ENCODE assay signal across 8 mouse cellular contexts in genomic region chr17:72918571-72919541, GRCm38 (mm10). TPM values are rescaled to one million over a fixed set of nuclear protein-coding genes. Genes with fewer than 3 reads are reported as not detected.
DNase-seq lines count a peak whose midpoint lies in the region; ATAC-seq and TF ChIP-seq lines count a peak whose summit lies in the region.

No protein-coding gene starts in this region.

- no peak for TF ChIP-seq CTCF in C2C12 (IDR thresholded peaks at IDR 0.05; ENCODE audit: control insufficient read depth, insufficient read depth, insufficient read length)
- no peak for TF ChIP-seq CTCF in lung, adult 2 months (IDR thresholded peaks at IDR 0.05; ENCODE audit: insufficient read depth, low read length)

- H3K79me3 ChIP-seq in C2C12 (ENCODE audit: low read depth), result peaks cover 42% of the 10 kb centered on the region

- H3K9ac ChIP-seq in heart, embryonic 11.5 days (ENCODE audit: low read depth, low read length), result peak overlapping the region; percentile 92
- H3K9ac ChIP-seq in kidney, embryonic 14.5 days (ENCODE audit: low read depth, low read length), result peak overlapping the region; percentile 75
- H3K9ac ChIP-seq in neural tube, embryonic 12.5 days, result peak overlapping the region; percentile 92

- WGBS in heart, embryonic 11.5 days (ENCODE audit: insufficient replicate concordance), result under 1% methylated on average over 54 of the region's 54 CpGs
- under 1% methylated on average over 53 of the region's 54 CpGs for WGBS in kidney, embryonic 14.5 days
- WGBS in lung, adult 2 months, result under 1% methylated on average over 54 of the region's 54 CpGs
- under 1% methylated on average over 53 of the region's 54 CpGs for WGBS in neural tube, embryonic 12.5 days

- ATAC-seq in heart, embryonic 11.5 days (replicated peaks; ENCODE audit: insufficient number of reproducible peaks, low FRiP score, low TSS enrichment), result peak; percentile 47; the same call in 1 of the 2 replicates
- peak; percentile 51 for ATAC-seq in kidney, embryonic 14.5 days (ENCODE audit: low FRiP score, low TSS enrichment)
- ATAC-seq in neural tube, embryonic 12.5 days (ENCODE audit: low FRiP score, low read depth), result peak; percentile 66

- DNase-seq in adrenal gland, adult (ENCODE audit: inconsistent age in 2 of 2, low spot score in 1 of 2), result peak; percentile 67 to 80
- DNase-seq in embryo, embryonic 9.5 days (ENCODE audit: extremely low spot score), result peak; percentile 73
- peak; percentile 50 for DNase-seq in lung, adult 2 months
- peak; percentile 82 for DNase-seq in thymus, postnatal 10 days (ENCODE audit: low spot score in 2 of 2)

- peak overlapping the region; percentile 93 for H3K27ac ChIP-seq in heart, embryonic 11.5 days (ENCODE audit: low read depth, low read length)
- peak overlapping the region; percentile 91 for H3K27ac ChIP-seq in kidney, embryonic 14.5 days (ENCODE audit: low read depth, low read length)
- H3K27ac ChIP-seq in neural tube, embryonic 12.5 days, result peak overlapping the region; percentile 81

- TF ChIP-seq POLR2A in lung, adult 2 months (IDR thresholded peaks at IDR 0.05; ENCODE audit: borderline replicate concordance, extremely low read depth, low read depth, low read length), result peak; percentile 14; the same call in 1 of the 2 replicates

- peak overlapping the region; percentile 86 for H3K4me3 ChIP-seq in C2C12 (ENCODE audit: insufficient read depth, poor library complexity, severe bottlenecking)
- peak overlapping the region; percentile 86 for H3K4me3 ChIP-seq in heart, embryonic 11.5 days (ENCODE audit: low read depth, low read length)
- H3K4me3 ChIP-seq in kidney, embryonic 14.5 days (ENCODE audit: low read length), result peak overlapping the region; percentile 47
- peak overlapping the region; percentile 81 for H3K4me3 ChIP-seq in lung, adult 2 months (replicated peaks; ENCODE audit: extremely low read depth, low read depth, low read length)
- H3K4me3 ChIP-seq in neural tube, embryonic 12.5 days, result peak overlapping the region; percentile 73

- no peaks in the 10 kb centered on the region for H3K9me3 ChIP-seq in heart, embryonic 11.5 days (replicated peaks; ENCODE audit: control insufficient read depth, low read length)
- H3K9me3 ChIP-seq in kidney, embryonic 14.5 days (ENCODE audit: control insufficient read depth, low read length), result no peaks in the 10 kb centered on the region
- H3K9me3 ChIP-seq in neural tube, embryonic 12.5 days, result no peaks in the 10 kb centered on the region

- H3K4me1 ChIP-seq in heart, embryonic 11.5 days (ENCODE audit: control insufficient read depth, insufficient read depth, low read length), result peaks cover 39% of the 10 kb centered on the region
- peaks cover 18% of the 10 kb centered on the region; the same call in 1 of the 2 replicates for H3K4me1 ChIP-seq in kidney, embryonic 14.5 days (ENCODE audit: control insufficient read depth, insufficient read depth, low read length)
- H3K4me1 ChIP-seq in lung, adult 2 months (ENCODE audit: control insufficient read depth, insufficient read depth, low read length), result no peaks in the 10 kb centered on the region; the same call in 1 of the 2 replicates
- H3K4me1 ChIP-seq in neural tube, embryonic 12.5 days, result peaks cover 41% of the 10 kb centered on the region

- H3K4me2 ChIP-seq in heart, embryonic 11.5 days, result peak overlapping the region; percentile 67
- peak overlapping the region; percentile 76 for H3K4me2 ChIP-seq in kidney, embryonic 14.5 days (replicated peaks; ENCODE audit: low read depth, low read length)
- H3K4me2 ChIP-seq in neural tube, embryonic 12.5 days (replicated peaks), result peak overlapping the region; percentile 87

- H3ac ChIP-seq in C2C12 (ENCODE audit: control insufficient read depth, insufficient read length, low read depth), result peak overlapping the region; percentile 92

- H3K27me3 ChIP-seq in C2C12 (ENCODE audit: control insufficient read depth, insufficient read depth, insufficient read length), result no peaks in the 10 kb centered on the region
- no peaks in the 10 kb centered on the region for H3K27me3 ChIP-seq in heart, embryonic 11.5 days (ENCODE audit: control insufficient read depth, insufficient read depth, low read length)
- no peaks in the 10 kb centered on the region for H3K27me3 ChIP-seq in kidney, embryonic 14.5 days (ENCODE audit: control insufficient read depth, insufficient read depth, low read length)
- H3K27me3 ChIP-seq in neural tube, embryonic 12.5 days (replicated peaks), result no peaks in the 10 kb centered on the region

- H3K79me2 ChIP-seq in C2C12 (ENCODE audit: control insufficient read depth, insufficient read depth), result peaks cover 57% of the 10 kb centered on the region

- H3K36me3 ChIP-seq in C2C12 (ENCODE audit: control insufficient read depth, insufficient read depth), result peaks cover 27% of the 10 kb centered on the region
- H3K36me3 ChIP-seq in heart, embryonic 11.5 days (ENCODE audit: control insufficient read depth, insufficient read depth, low read length), result peaks cover 10% of the 10 kb centered on the region
- H3K36me3 ChIP-seq in kidney, embryonic 14.5 days (ENCODE audit: control insufficient read depth, insufficient read depth, low read length), result peaks cover 23% of the 10 kb centered on the region
- peaks cover 21% of the 10 kb centered on the region for H3K36me3 ChIP-seq in neural tube, embryonic 12.5 days

TF ChIP-seq in C2C12, 6 proteins besides CTCF, POLR2A, EP300 and RAD21:
- TF ChIP-seq FOSL1 (IDR thresholded peaks at IDR 0.05; ENCODE audit: insufficient read depth, low read length, poor library complexity, severe bottlenecking) (no peak), MYOG (IDR thresholded peaks at IDR 0.05; ENCODE audit: control insufficient read depth, extremely low read depth, insufficient read length) (no peak)

RNA-seq across cellular contexts. Expression of gene Lbh, which starts 0.8 kb away (rescaled TPM):
- polyA plus RNA-seq in C2C12 (2012; fragmentation: generic; extraction: Trizol), result 38.4 TPM
- 19.1 and 22.8 TPM in 2 replicates for polyA plus RNA-seq in heart, embryonic 11.5 days (2014; fragmentation: Nextera tagmentation; extraction: Ambion mirVana)
- 10.5 and 14.2 TPM in 2 replicates for polyA plus RNA-seq in kidney, embryonic 14.5 days (2014; fragmentation: Nextera tagmentation; extraction: Ambion mirVana)
- polyA plus RNA-seq in lung, adult 2 months (2012; rRNA removed), result 151 and 253 TPM in 2 replicates
- polyA plus RNA-seq in neural tube, embryonic 12.5 days (2016; fragmentation: Nextera tagmentation; extraction: Ambion mirVana), result 4.7 and 5.6 TPM in 2 replicates

Comparison
In these comparisons a context has a peak if more than half of its experiments do, and no peak if none do; other contexts are left out.
1. Peak in every context shown above with its lines: DNase-seq, ATAC-seq, H3K4me3 ChIP-seq and H3K27ac ChIP-seq.